Mouse (Mus musculus): ENCODE data around the gene Acap2. TPM values are rescaled to one million over a fixed set of nuclear protein-coding genes. Genes with fewer than 3 reads are reported as not detected.

Gene Acap2
- polyA plus RNA-seq, 2 experiments, result 24.8 to 24.9 TPM

DNA sequence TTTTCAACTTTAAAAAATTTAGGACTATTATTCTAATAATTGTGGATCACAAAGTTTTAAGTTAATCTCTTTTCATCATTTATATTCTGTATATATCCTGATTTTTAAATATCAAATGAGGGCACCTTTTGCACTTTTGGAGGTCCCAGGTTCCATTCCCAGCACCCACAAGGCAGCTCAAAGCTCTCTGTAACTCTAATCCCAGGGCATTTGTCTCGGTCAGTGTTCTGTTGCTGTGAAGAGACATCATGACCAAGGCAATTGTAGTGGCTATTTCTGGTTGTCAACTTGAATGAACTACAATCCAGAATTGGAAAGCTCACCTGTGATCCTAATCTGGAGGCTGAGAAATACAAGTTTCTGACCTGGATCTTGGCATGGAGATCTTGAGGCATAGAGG lies 26.7 kb upstream of the Acap2 start:
- no peaks in the 10 kb centered on the region for H3K4me1 ChIP-seq (ENCODE audit: control insufficient read depth, insufficient read depth, low read length)
- no peaks in the 10 kb centered on the region for H3K36me3 ChIP-seq (ENCODE audit: control insufficient read depth, insufficient read depth, low read length)
- H3K27ac ChIP-seq (replicated peaks; ENCODE audit: low read depth, low read length), result no peak overlapping the region
- no peaks in the 10 kb centered on the region for H3K27me3 ChIP-seq (ENCODE audit: control insufficient read depth, insufficient read depth, low read length)
- ATAC-seq (ENCODE audit: low FRiP score, low read depth) (no peak), DNase-seq (ENCODE audit: low spot score) (no peak)
- WGBS, result 88% methylated on average over 1 of the region's 1 CpGs
- no peak overlapping the region for H3K4me2 ChIP-seq (replicated peaks; ENCODE audit: low read depth, low read length, severe bottlenecking)
- H3K9me3 ChIP-seq (ENCODE audit: control insufficient read depth, low read length), result no peaks in the 10 kb centered on the region
- H3K4me3 ChIP-seq (replicated peaks; ENCODE audit: low read length), result no peak overlapping the region
- no peak for TF ChIP-seq POLR2A (IDR thresholded peaks at IDR 0.05; ENCODE audit: borderline replicate concordance, extremely low read depth, insufficient read depth, insufficient read length)
- H3K9ac ChIP-seq (ENCODE audit: low read depth, low read length, severe bottlenecking), result no peak overlapping the region

- ATAC-seq (ENCODE audit: low FRiP score, low read depth) (no peak), DNase-seq (ENCODE audit: low spot score) (no peak)
- WGBS, result 88% methylated on average over 4 of the region's 4 CpGs
- Histone ChIP-seq H3K4me2 (replicated peaks; ENCODE audit: low read depth, low read length, severe bottlenecking) (no peak overlapping the region), H3K27me3 (ENCODE audit: control insufficient read depth, insufficient read depth, low read length) (no peaks in the 10 kb centered on the region), H3K36me3 (ENCODE audit: control insufficient read depth, insufficient read depth, low read length) (no peaks in the 10 kb centered on the region), H3K4me3 (replicated peaks; ENCODE audit: low read length) (no peak overlapping the region), H3K27ac (replicated peaks; ENCODE audit: low read depth, low read length) (no peak overlapping the region), H3K4me1 (ENCODE audit: control insufficient read depth, insufficient read depth, low read length) (no peaks in the 10 kb centered on the region), H3K9ac (ENCODE audit: low read depth, low read length, severe bottlenecking) (no peak overlapping the region), H3K9me3 (ENCODE audit: control insufficient read depth, low read length) (0 out of 2 replicates have a peak, but pooled peaks cover 2% of the 10 kb centered on the region)
- TF ChIP-seq POLR2A (IDR thresholded peaks at IDR 0.05; ENCODE audit: borderline replicate concordance, extremely low read depth, insufficient read depth, insufficient read length), result no peak
Measured at GRCm38 (mm10) chr16:31215271-31215670, 14.2 kb upstream of the Acap2 start.

GRCm38 (mm10) chr16:31213463-31213862 lies 12.4 kb upstream of the Acap2 start:
- H3K36me3 ChIP-seq (ENCODE audit: control insufficient read depth, insufficient read depth, low read length), result no peaks in the 10 kb centered on the region
- WGBS, result 85% methylated on average over 6 of the region's 6 CpGs

GRCm38 (mm10) chr16:31211503-31211902 lies 10.5 kb upstream of the Acap2 start:
- no peak overlapping the region for H3K27ac ChIP-seq (replicated peaks; ENCODE audit: low read depth, low read length)
- no peak for TF ChIP-seq POLR2A (IDR thresholded peaks at IDR 0.05; ENCODE audit: borderline replicate concordance, extremely low read depth, insufficient read depth, insufficient read length)
- ATAC-seq (ENCODE audit: low FRiP score, low read depth), result no peak
- 0 out of 2 replicates have a peak, but pooled peaks cover 2% of the 10 kb centered on the region for H3K9me3 ChIP-seq (ENCODE audit: control insufficient read depth, low read length)
- 80% methylated on average over 9 of the region's 9 CpGs for WGBS
- no peak for DNase-seq (ENCODE audit: low spot score)
- H3K4me1 ChIP-seq (ENCODE audit: control insufficient read depth, insufficient read depth, low read length), result no peaks in the 10 kb centered on the region
- H3K27me3 ChIP-seq (ENCODE audit: control insufficient read depth, insufficient read depth, low read length), result no peaks in the 10 kb centered on the region
- H3K4me3 ChIP-seq (replicated peaks; ENCODE audit: low read length), result no peak overlapping the region
- no peaks in the 10 kb centered on the region for H3K36me3 ChIP-seq (ENCODE audit: control insufficient read depth, insufficient read depth, low read length)
- H3K9ac ChIP-seq (ENCODE audit: low read depth, low read length, severe bottlenecking), result no peak overlapping the region
- no peak overlapping the region for H3K4me2 ChIP-seq (replicated peaks; ENCODE audit: low read depth, low read length, severe bottlenecking)

More at GRCm38 (mm10) chr16:31213463-31213862, 12.4 kb upstream of the Acap2 start:
- Histone ChIP-seq H3K4me2 (replicated peaks; ENCODE audit: low read depth, low read length, severe bottlenecking) (no peak overlapping the region), H3K4me1 (ENCODE audit: control insufficient read depth, insufficient read depth, low read length) (no peaks in the 10 kb centered on the region), H3K27ac (replicated peaks; ENCODE audit: low read depth, low read length) (no peak overlapping the region), H3K9ac (ENCODE audit: low read depth, low read length, severe bottlenecking) (no peak overlapping the region), H3K9me3 (ENCODE audit: control insufficient read depth, low read length) (0 out of 2 replicates have a peak, but pooled peaks cover 2% of the 10 kb centered on the region), H3K4me3 (replicated peaks; ENCODE audit: low read length) (no peak overlapping the region), H3K27me3 (ENCODE audit: control insufficient read depth, insufficient read depth, low read length) (no peaks in the 10 kb centered on the region)
- DNase-seq (ENCODE audit: low spot score) (no peak), ATAC-seq (ENCODE audit: low FRiP score, low read depth) (no peak)
- TF ChIP-seq POLR2A (IDR thresholded peaks at IDR 0.05; ENCODE audit: borderline replicate concordance, extremely low read depth, insufficient read depth, insufficient read length), result no peak

- ATAC-seq (ENCODE audit: low FRiP score, low read depth), result no peak
Measured at GRCm38 (mm10) chr16:31210453-31210852, 9.4 kb upstream of the Acap2 start.

GRCm38 (mm10) chr16:31209911-31210310 lies 8.9 kb upstream of the Acap2 start:
- WGBS, result 71% methylated on average over 5 of the region's 5 CpGs
- no peak for DNase-seq (ENCODE audit: low spot score)
- H3K9ac ChIP-seq (ENCODE audit: low read depth, low read length, severe bottlenecking), result no peak overlapping the region
- H3K36me3 ChIP-seq (ENCODE audit: control insufficient read depth, insufficient read depth, low read length), result no peaks in the 10 kb centered on the region
- no peak overlapping the region for H3K27ac ChIP-seq (replicated peaks; ENCODE audit: low read depth, low read length)
- no peaks in the 10 kb centered on the region for H3K4me1 ChIP-seq (ENCODE audit: control insufficient read depth, insufficient read depth, low read length)
- no peak for TF ChIP-seq POLR2A (IDR thresholded peaks at IDR 0.05; ENCODE audit: borderline replicate concordance, extremely low read depth, insufficient read depth, insufficient read length)
- H3K9me3 ChIP-seq (ENCODE audit: control insufficient read depth, low read length), result no peaks in the 10 kb centered on the region
- H3K27me3 ChIP-seq (ENCODE audit: control insufficient read depth, insufficient read depth, low read length), result no peaks in the 10 kb centered on the region
- H3K4me3 ChIP-seq (replicated peaks; ENCODE audit: low read length), result no peak overlapping the region
- H3K4me2 ChIP-seq (replicated peaks; ENCODE audit: low read depth, low read length, severe bottlenecking), result no peak overlapping the region
- no peak for ATAC-seq (ENCODE audit: low FRiP score, low read depth)

More at GRCm38 (mm10) chr16:31210453-31210852, 9.4 kb upstream of the Acap2 start:
- no peak overlapping the region for H3K27ac ChIP-seq (replicated peaks; ENCODE audit: low read depth, low read length)
- no peak for TF ChIP-seq POLR2A (IDR thresholded peaks at IDR 0.05; ENCODE audit: borderline replicate concordance, extremely low read depth, insufficient read depth, insufficient read length)
- DNase-seq (ENCODE audit: low spot score), result no peak
- no peaks in the 10 kb centered on the region for H3K36me3 ChIP-seq (ENCODE audit: control insufficient read depth, insufficient read depth, low read length)
- H3K27me3 ChIP-seq (ENCODE audit: control insufficient read depth, insufficient read depth, low read length), result no peaks in the 10 kb centered on the region
- H3K9ac ChIP-seq (ENCODE audit: low read depth, low read length, severe bottlenecking), result no peak overlapping the region
- 67% methylated on average over 4 of the region's 4 CpGs for WGBS
- H3K4me3 ChIP-seq (replicated peaks; ENCODE audit: low read length), result no peak overlapping the region
- H3K4me2 ChIP-seq (replicated peaks; ENCODE audit: low read depth, low read length, severe bottlenecking), result no peak overlapping the region
- H3K9me3 ChIP-seq (ENCODE audit: control insufficient read depth, low read length), result 0 out of 2 replicates have a peak, but pooled peaks cover 2% of the 10 kb centered on the region
- H3K4me1 ChIP-seq (ENCODE audit: control insufficient read depth, insufficient read depth, low read length), result no peaks in the 10 kb centered on the region

All from limb, embryonic 14.5 days (tissue).